8 mouse cellular contexts compared by ENCODE assay signal in genomic region chr14:63066630-63067310, GRCm38 (mm10). TPM values are rescaled to one million over a fixed set of nuclear protein-coding genes. Genes with fewer than 3 reads are reported as not detected.
A peak's percentile ranks its signal among the peaks of the same experiment; 100 is the strongest.
DNase-seq lines count a peak whose midpoint lies in the region; ATAC-seq lines count a peak whose summit lies in the region.

No protein-coding gene starts in this region.

- WGBS in intestine, embryonic 15.5 days: 30% methylated on average over 16 of the region's 16 CpGs
- WGBS in midbrain, embryonic 10.5 days: 35% methylated on average over 16 of the region's 16 CpGs

- no peaks in the 10 kb centered on the region for H3K9me3 ChIP-seq in intestine, embryonic 15.5 days
- no peaks in the 10 kb centered on the region for H3K9me3 ChIP-seq in midbrain, embryonic 10.5 days (replicated peaks)

- H3K4me2 ChIP-seq in intestine, embryonic 15.5 days (replicated peaks): no peak overlapping the region; the same call in 1 of the 2 replicates

- no peak overlapping the region for H3K27ac ChIP-seq in intestine, embryonic 15.5 days
- H3K27ac ChIP-seq in midbrain, embryonic 10.5 days (replicated peaks): 0 out of 2 replicates have a peak overlapping the region, but pooled peaks have one; percentile 23

- intact Hi-C loops in left cerebral cortex, postnatal 36 days (cut with DNase I): loop anchor here (2.0 to 10.0 kb wide), 3 partner anchors 130 to 408 kb away; no protein-coding TSS in a partner anchor

- H3K9ac ChIP-seq in intestine, embryonic 15.5 days: no peak overlapping the region

- 0 out of 2 replicates have a peak, but pooled peaks cover 3% of the 10 kb centered on the region for H3K4me1 ChIP-seq in intestine, embryonic 15.5 days (replicated peaks)
- H3K4me1 ChIP-seq in midbrain, embryonic 10.5 days: 0 out of 2 replicates have a peak, but pooled peaks cover 5% of the 10 kb centered on the region

- peak; percentile 73 for DNase-seq in layer of hippocampus, adult 11-12 months (ENCODE audit: low spot score)
- no peak for DNase-seq in layer of hippocampus, adult 9-11 months
- DNase-seq in left cerebral cortex, postnatal 36 days (ENCODE audit: low spot score in 2 of 2): peak; percentile 22 to 55
- peak; percentile 60 for DNase-seq in midbrain, embryonic 10.5 days (ENCODE audit: low spot score)
- peak; percentile 91 for DNase-seq in right cerebral cortex, postnatal 4 days

- H3K4me3 ChIP-seq in intestine, embryonic 15.5 days (replicated peaks): no peak overlapping the region
- no peak overlapping the region for H3K4me3 ChIP-seq in midbrain, embryonic 10.5 days

- ATAC-seq in common myeloid progenitor, adult 5-6 weeks (replicated peaks; ENCODE audit: low read depth, poor library complexity, severe bottlenecking): peak; percentile 76
- peak; percentile 52; the same call in 1 of the 2 replicates for ATAC-seq in granulocyte monocyte progenitor cell, adult 5-6 weeks (replicated peaks; ENCODE audit: poor library complexity, severe bottlenecking)
- peak; percentile 54; the same call in 1 of the 2 replicates for ATAC-seq in intestine, embryonic 15.5 days

- no peaks in the 10 kb centered on the region for H3K36me3 ChIP-seq in intestine, embryonic 15.5 days
- H3K36me3 ChIP-seq in midbrain, embryonic 10.5 days: no peaks in the 10 kb centered on the region

- peaks cover 4% of the 10 kb centered on the region; the same call in 1 of the 2 replicates for H3K27me3 ChIP-seq in intestine, embryonic 15.5 days (replicated peaks)
- 0 out of 2 replicates have a peak, but pooled peaks cover 4% of the 10 kb centered on the region for H3K27me3 ChIP-seq in midbrain, embryonic 10.5 days (ENCODE audit: low read depth, poor library complexity, severe bottlenecking)

RNA-seq across cellular contexts. Expression of gene Defb30, which starts 17.0 kb away (rescaled TPM):
- total RNA-seq in common myeloid progenitor, adult 5-6 weeks (2017): not detected in 2 replicates
- total RNA-seq in granulocyte monocyte progenitor cell, adult 5-6 weeks (2014; fragmentation: Nextera tagmentation): not detected in 2 replicates
- total RNA-seq in granulocyte monocyte progenitor cell, adult 5-6 weeks (2017): not detected in 2 replicates
- not detected in 2 replicates for polyA plus RNA-seq in intestine, embryonic 15.5 days (2015; fragmentation: Nextera tagmentation; extraction: Ambion mirVana)
- not detected for total RNA-seq in left cerebral cortex, postnatal 36 days (2021)
- polyA plus RNA-seq in midbrain, embryonic 10.5 days (2016; fragmentation: Nextera tagmentation; extraction: Ambion mirVana): not detected in 2 replicates

RNA-seq across cellular contexts. Expression of gene Defb42, which starts 20.0 kb away (rescaled TPM):
- total RNA-seq in common myeloid progenitor, adult 5-6 weeks (2017): not detected in 2 replicates
- not detected in 2 replicates for total RNA-seq in granulocyte monocyte progenitor cell, adult 5-6 weeks (2014; fragmentation: Nextera tagmentation)
- total RNA-seq in granulocyte monocyte progenitor cell, adult 5-6 weeks (2017): not detected in 2 replicates
- 0.19 and 0.26 TPM in 2 replicates for polyA plus RNA-seq in intestine, embryonic 15.5 days (2015; fragmentation: Nextera tagmentation; extraction: Ambion mirVana)
- not detected for total RNA-seq in left cerebral cortex, postnatal 36 days (2021)
- polyA plus RNA-seq in midbrain, embryonic 10.5 days (2016; fragmentation: Nextera tagmentation; extraction: Ambion mirVana): not detected in 2 replicates

RNA-seq across cellular contexts. Expression of gene Defb43, which starts 55.2 kb away (rescaled TPM):
- not detected in 2 replicates for total RNA-seq in common myeloid progenitor, adult 5-6 weeks (2017)
- total RNA-seq in granulocyte monocyte progenitor cell, adult 5-6 weeks (2014; fragmentation: Nextera tagmentation): not detected in 2 replicates
- not detected in 2 replicates for total RNA-seq in granulocyte monocyte progenitor cell, adult 5-6 weeks (2017)
- not detected in 2 replicates for polyA plus RNA-seq in intestine, embryonic 15.5 days (2015; fragmentation: Nextera tagmentation; extraction: Ambion mirVana)
- not detected for total RNA-seq in left cerebral cortex, postnatal 36 days (2021)
- polyA plus RNA-seq in midbrain, embryonic 10.5 days (2016; fragmentation: Nextera tagmentation; extraction: Ambion mirVana): not detected in 2 replicates
